Comparison of ENCODE assay signal across 8 mouse cellular contexts in the genomic region with DNA sequence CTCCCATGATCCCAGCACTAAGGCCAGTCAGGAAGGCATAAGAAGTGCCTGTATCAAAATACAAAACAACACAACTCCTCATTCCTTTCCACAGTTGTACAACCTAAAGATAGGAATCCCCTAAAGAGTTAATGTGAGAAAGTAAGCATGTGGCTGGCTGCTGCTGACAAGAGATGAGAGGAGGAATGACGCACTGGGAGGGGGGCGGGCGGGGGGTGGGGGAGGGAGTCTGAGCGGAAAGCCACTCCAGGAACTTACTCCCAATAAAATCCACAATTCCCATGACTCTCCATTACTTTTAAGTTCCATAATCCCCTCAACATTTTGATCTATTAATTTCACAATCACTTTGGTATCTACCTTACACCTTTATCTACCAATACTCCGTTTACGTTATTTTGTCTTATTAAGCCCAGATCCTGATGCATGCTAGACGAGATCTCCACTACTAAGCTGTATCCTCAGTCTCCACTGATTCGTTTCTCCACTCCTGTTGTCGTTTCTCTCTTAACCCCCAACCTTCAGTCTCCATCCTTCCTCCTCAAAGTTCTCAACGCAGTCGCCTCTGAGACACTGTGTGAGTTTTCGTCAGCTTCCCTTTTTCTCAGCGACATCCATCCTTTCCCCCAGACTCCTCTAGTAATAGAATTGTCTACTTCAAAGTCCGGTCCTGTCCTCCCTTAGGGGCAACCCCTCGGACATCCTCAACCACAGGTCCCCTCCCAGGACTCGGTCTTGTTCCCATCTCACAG. TPM values are rescaled to one million over a fixed set of nuclear protein-coding genes. Genes with fewer than 3 reads are reported as not detected.
DNase-seq lines count a peak whose midpoint lies in the region; ATAC-seq lines count a peak whose summit lies in the region.

No protein-coding gene starts in this region.

- WGBS in heart, embryonic 15.5 days = under 1% methylated on average over 16 of the region's 16 CpGs
- 1% methylated on average over 16 of the region's 16 CpGs for WGBS in hindbrain, embryonic 10.5 days

- H3K27ac ChIP-seq in heart, embryonic 15.5 days = peak overlapping the region; percentile 87
- H3K27ac ChIP-seq in hindbrain, embryonic 10.5 days = peak overlapping the region; percentile 95

- peak overlapping the region; percentile 73 for H3K4me3 ChIP-seq in heart, embryonic 15.5 days
- peak overlapping the region; percentile 95 for H3K4me3 ChIP-seq in hindbrain, embryonic 10.5 days

- H3K9me3 ChIP-seq in heart, embryonic 15.5 days (replicated peaks) = no peaks in the 10 kb centered on the region
- H3K9me3 ChIP-seq in hindbrain, embryonic 10.5 days = no peaks in the 10 kb centered on the region

- ATAC-seq in heart, embryonic 15.5 days (replicated peaks; ENCODE audit: insufficient number of reproducible peaks, insufficient read depth, low FRiP score, low read depth) = no peak
- ATAC-seq in megakaryocyte progenitor cell, adult 5-6 weeks (replicated peaks; ENCODE audit: poor library complexity) = peak; percentile 35; the same call in 1 of the 2 replicates
- no peak for ATAC-seq in activated CD4-positive, CD25-positive, alpha-beta regulatory T cell, adult 4 months

- no peaks in the 10 kb centered on the region for H3K27me3 ChIP-seq in heart, embryonic 15.5 days
- no peaks in the 10 kb centered on the region for H3K27me3 ChIP-seq in hindbrain, embryonic 10.5 days (ENCODE audit: insufficient read depth, poor library complexity, severe bottlenecking)

- peaks cover 18% of the 10 kb centered on the region for H3K4me1 ChIP-seq in heart, embryonic 15.5 days (replicated peaks)
- peaks cover 17% of the 10 kb centered on the region for H3K4me1 ChIP-seq in hindbrain, embryonic 10.5 days (replicated peaks)

- intact Hi-C loops in left cerebral cortex, postnatal 4 days (cut with DNase I) = no loop called here

- H3K36me3 ChIP-seq in heart, embryonic 15.5 days = 0 out of 2 replicates have a peak, but pooled peaks cover 3% of the 10 kb centered on the region
- H3K36me3 ChIP-seq in hindbrain, embryonic 10.5 days = peaks cover 28% of the 10 kb centered on the region

- DNase-seq in heart, adult 18-20 months = no peak
- peak; percentile 53 for DNase-seq in Muller cell, postnatal 12 days (ENCODE audit: inconsistent ontology term)
- DNase-seq in hindbrain, embryonic 10.5 days (ENCODE audit: low spot score) = no peak
- no peak for DNase-seq in thymus, postnatal 10 days (ENCODE audit: low spot score in 2 of 2)
- no peak for DNase-seq in left cerebral cortex, postnatal 4 days

- peak overlapping the region; percentile 77 for H3K4me2 ChIP-seq in heart, embryonic 15.5 days

- peak overlapping the region; percentile 87 for H3K9ac ChIP-seq in heart, embryonic 15.5 days

RNA-seq across cellular contexts. Expression of a gene that starts 1.0 kb away (rescaled TPM):
- polyA plus RNA-seq in heart, embryonic 15.5 days (2015; fragmentation: Nextera tagmentation; extraction: Ambion mirVana) = 14.1 and 16.5 TPM in 2 replicates
- 10 to 100 TPM; 14.9 to 15.3 TPM for total RNA-seq in heart, adult 18-20 months (2021)
- 19.0 and 20.1 TPM in 2 replicates for polyA plus RNA-seq in hindbrain, embryonic 10.5 days (2016; fragmentation: Nextera tagmentation; extraction: Ambion mirVana)
- 16.3 and 21.0 TPM in 2 replicates for total RNA-seq in megakaryocyte progenitor cell, adult 5-6 weeks (2015)
- 15.5 and 21.8 TPM in 2 replicates for total RNA-seq in megakaryocyte progenitor cell, adult 5-6 weeks (2017)
- total RNA-seq in left cerebral cortex, postnatal 4 days (2021) = 10 to 100 TPM; 20.1 to 25.3 TPM
- polyA plus RNA-seq in activated CD4-positive, CD25-positive, alpha-beta regulatory T cell, adult 4 months (2017; shearing (Covaris generic)) = 10 to 100 TPM; 15.5 to 21.5 TPM

RNA-seq across cellular contexts. Expression of a gene that starts 5.1 kb away (rescaled TPM):
- 79.5 and 99.3 TPM in 2 replicates for polyA plus RNA-seq in heart, embryonic 15.5 days (2015; fragmentation: Nextera tagmentation; extraction: Ambion mirVana)
- 10 to 100 TPM; 32.1 to 32.5 TPM for total RNA-seq in heart, adult 18-20 months (2021)
- 274 and 303 TPM in 2 replicates for polyA plus RNA-seq in hindbrain, embryonic 10.5 days (2016; fragmentation: Nextera tagmentation; extraction: Ambion mirVana)
- 40.4 and 47.6 TPM in 2 replicates for total RNA-seq in megakaryocyte progenitor cell, adult 5-6 weeks (2015)
- total RNA-seq in megakaryocyte progenitor cell, adult 5-6 weeks (2017) = 97.9 and 124 TPM in 2 replicates
- total RNA-seq in left cerebral cortex, postnatal 4 days (2021) = 10 to 100 TPM; 77.2 to 78.4 TPM
- polyA plus RNA-seq in activated CD4-positive, CD25-positive, alpha-beta regulatory T cell, adult 4 months (2017; shearing (Covaris generic)) = 10 to 100 TPM; 64.5 to 64.8 TPM

RNA-seq across cellular contexts. Expression of a gene that starts 18.5 kb away (rescaled TPM):
- 1.4 and 2.1 TPM in 2 replicates for polyA plus RNA-seq in heart, embryonic 15.5 days (2015; fragmentation: Nextera tagmentation; extraction: Ambion mirVana)
- 10 to 100 TPM; 34.7 to 36.3 TPM for total RNA-seq in heart, adult 18-20 months (2021)
- polyA plus RNA-seq in hindbrain, embryonic 10.5 days (2016; fragmentation: Nextera tagmentation; extraction: Ambion mirVana) = 0.95 and 1.3 TPM in 2 replicates
- 1.1 and 2.6 TPM in 2 replicates for total RNA-seq in megakaryocyte progenitor cell, adult 5-6 weeks (2015)
- total RNA-seq in megakaryocyte progenitor cell, adult 5-6 weeks (2017) = 2.3 and 2.5 TPM in 2 replicates
- 1 to 10 TPM in 1 of 2 experiments, under 1 TPM in 1; 0.87 to 1.0 TPM for total RNA-seq in left cerebral cortex, postnatal 4 days (2021)
- polyA plus RNA-seq in activated CD4-positive, CD25-positive, alpha-beta regulatory T cell, adult 4 months (2017; shearing (Covaris generic)) = 1 to 10 TPM; 2.5 to 3.7 TPM

RNA-seq across cellular contexts. Expression of a gene that starts 28.0 kb away (rescaled TPM):
- polyA plus RNA-seq in heart, embryonic 15.5 days (2015; fragmentation: Nextera tagmentation; extraction: Ambion mirVana) = 51.0 and 54.2 TPM in 2 replicates
- total RNA-seq in heart, adult 18-20 months (2021) = 10 to 100 TPM; 36.5 to 38.3 TPM
- polyA plus RNA-seq in hindbrain, embryonic 10.5 days (2016; fragmentation: Nextera tagmentation; extraction: Ambion mirVana) = 79.2 and 94.1 TPM in 2 replicates
- 43.4 and 45.8 TPM in 2 replicates for total RNA-seq in megakaryocyte progenitor cell, adult 5-6 weeks (2015)
- total RNA-seq in megakaryocyte progenitor cell, adult 5-6 weeks (2017) = 66.0 and 85.7 TPM in 2 replicates
- 10 to 100 TPM; 39.9 to 43.2 TPM for total RNA-seq in left cerebral cortex, postnatal 4 days (2021)
- 10 to 100 TPM; 67.2 to 99.2 TPM for polyA plus RNA-seq in activated CD4-positive, CD25-positive, alpha-beta regulatory T cell, adult 4 months (2017; shearing (Covaris generic))

RNA-seq across cellular contexts. Expression of a gene that starts 28.1 kb away (rescaled TPM):
- polyA plus RNA-seq in heart, embryonic 15.5 days (2015; fragmentation: Nextera tagmentation; extraction: Ambion mirVana) = 9.4 and 10.4 TPM in 2 replicates
- 1 to 10 TPM; 4.5 to 4.7 TPM for total RNA-seq in heart, adult 18-20 months (2021)
- polyA plus RNA-seq in hindbrain, embryonic 10.5 days (2016; fragmentation: Nextera tagmentation; extraction: Ambion mirVana) = 13.4 and 17.2 TPM in 2 replicates
- 3.1 and 3.6 TPM in 2 replicates for total RNA-seq in megakaryocyte progenitor cell, adult 5-6 weeks (2015)
- 3.8 and 4.3 TPM in 2 replicates for total RNA-seq in megakaryocyte progenitor cell, adult 5-6 weeks (2017)
- total RNA-seq in left cerebral cortex, postnatal 4 days (2021) = 10 to 100 TPM; 19.8 to 23.0 TPM
- 10 to 100 TPM; 21.1 to 22.9 TPM for polyA plus RNA-seq in activated CD4-positive, CD25-positive, alpha-beta regulatory T cell, adult 4 months (2017; shearing (Covaris generic))

Comparison
In these comparisons a context has a peak if more than half of its experiments do, and no peak if none do; other contexts are left out.
1. RNA of a gene that starts 18.5 kb away (total RNA-seq): 34.7 to 36.3 TPM in heart, adult 18-20 months; 1.1 to 2.6 TPM in megakaryocyte progenitor cell, adult 5-6 weeks and 0.87 to 1.0 TPM in left cerebral cortex, postnatal 4 days; every median in the first group is over 4 times any median in the second.